Mouse (Mus musculus): Measurements from ENCODE around the gene Adam15. TPM values are rescaled to one million over a fixed set of nuclear protein-coding genes. Genes with fewer than 3 reads are reported as not detected.

Gene Adam15
- total and polyA plus RNA-seq, 3 experiments, result 15.3 to 43.2 TPM; not detected in 1

DNA sequence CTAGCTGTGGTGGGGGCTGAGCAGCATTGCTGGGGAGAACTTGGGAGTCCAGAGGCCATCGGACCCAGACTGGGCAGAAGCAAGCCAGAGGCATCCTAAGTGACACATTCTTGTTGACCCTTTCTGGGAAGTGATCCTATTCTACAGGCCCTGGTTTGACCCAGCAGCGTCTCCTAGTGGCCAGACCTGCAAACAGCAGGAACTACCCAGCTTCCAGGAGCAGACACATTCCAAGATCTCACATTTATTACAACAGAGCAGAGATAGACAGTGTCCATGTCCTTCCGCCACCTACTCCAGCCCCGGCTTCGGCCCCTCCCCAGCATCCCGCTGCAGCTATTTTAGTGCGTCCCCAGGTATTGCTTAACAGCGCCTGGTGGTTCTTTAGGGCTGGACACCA, 10.4 kb downstream of the Adam15 start:
- Histone ChIP-seq H3K9ac (ENCODE audit: control insufficient read depth, low read depth, low read length, poor library complexity, severe bottlenecking) (no peak overlapping the region), H3K27ac (ENCODE audit: control insufficient read depth, low read depth, low read length) (no peak overlapping the region), H3K36me3 (ENCODE audit: control insufficient read depth in 1 of 2, insufficient read depth in 2 of 2, low read length in 2 of 2) (peaks cover 0 to 8% of the 10 kb centered on the region in 2 experiments; a peak in 2 of 4 replicates), H3K4me1 (ENCODE audit: control insufficient read depth in 1 of 2, insufficient read depth in 2 of 2, low read length in 2 of 2) (peaks cover 4 to 11% of the 10 kb centered on the region in 2 experiments), H3K9me3 (replicated peaks; ENCODE audit: insufficient read depth, low read length) (no peaks in the 10 kb centered on the region), H3K27me3 (ENCODE audit: control insufficient read depth in 1 of 2, insufficient read depth in 2 of 2, low read length in 2 of 2) (no peaks in the 10 kb centered on the region), H3K79me2 (ENCODE audit: control insufficient read depth, insufficient read depth, low read length, poor library complexity) (no peaks in the 10 kb centered on the region; the same call in 1 of the 2 replicates), H3K4me3 (ENCODE audit: control insufficient read depth in 1 of 2, insufficient read depth in 1 of 2, low read depth in 2 of 2, low read length in 2 of 2) (no peak overlapping the region)
- DNase-seq (ENCODE audit: low read depth, low spot score), result peak; percentile 85
- peak; percentile 81 for TF ChIP-seq SMC3 (IDR thresholded peaks at IDR 0.05; ENCODE audit: low read depth, low read length)
- TF ChIP-seq ELF1 (IDR thresholded peaks at IDR 0.05; ENCODE audit: low read depth, low read length), result no peak
- TF ChIP-seq ETS1 (IDR thresholded peaks at IDR 0.05; ENCODE audit: low read depth, low read length), result no peak
- no peak for TF ChIP-seq USF1 (IDR thresholded peaks at IDR 0.05; ENCODE audit: low read depth, low read length)
- TF ChIP-seq MAZ (IDR thresholded peaks at IDR 0.05; ENCODE audit: low read depth, low read length), result 0 out of 2 replicates have a peak, but pooled peaks have one; percentile 40
- TF ChIP-seq CHD1 (IDR thresholded peaks at IDR 0.05; ENCODE audit: low read depth, low read length), result no peak
- TF ChIP-seq KAT2A (conservative IDR thresholded peaks at IDR 0.05; ENCODE audit: low read depth, low read length), result no peak
- TF ChIP-seq ZC3H11A (IDR thresholded peaks at IDR 0.05; ENCODE audit: low read depth, low read length), result peak; percentile 63
- no peak for TF ChIP-seq MEF2A (IDR thresholded peaks at IDR 0.05; ENCODE audit: extremely low read depth, insufficient replicate concordance, low read depth, low read length, poor library complexity, severe bottlenecking)
- no peak for TF ChIP-seq BHLHE40 (IDR thresholded peaks at IDR 0.05; ENCODE audit: borderline replicate concordance, low read depth, low read length)
- peak; percentile 44; the same call in 1 of the 2 replicates for TF ChIP-seq SIN3A (IDR thresholded peaks at IDR 0.05; ENCODE audit: low read length)
- TF ChIP-seq RAD21 (IDR thresholded peaks at IDR 0.05; ENCODE audit: low read depth, low read length), result peak; percentile 62
- TF ChIP-seq GABPA (IDR thresholded peaks at IDR 0.05; ENCODE audit: low read depth, low read length), result no peak
- TF ChIP-seq HCFC1 (IDR thresholded peaks at IDR 0.05; ENCODE audit: low read depth, low read length), result peak; percentile 54; the same call in 1 of the 2 replicates
- TF ChIP-seq UBTF (IDR thresholded peaks at IDR 0.05; ENCODE audit: borderline replicate concordance, insufficient read depth, low read depth, low read length), result no peak
- no peak for TF ChIP-seq RCOR1 (IDR thresholded peaks at IDR 0.05; ENCODE audit: low read depth, low read length)
- TF ChIP-seq ZMIZ1 (IDR thresholded peaks at IDR 0.05; ENCODE audit: low read depth, low read length), result no peak
- TF ChIP-seq CTCF (IDR thresholded peaks at IDR 0.05 in 2 of 3, conservative IDR thresholded peaks at IDR 0.05 in 1 of 3; ENCODE audit: control insufficient read depth in 1 of 3, insufficient read depth in 1 of 3, low read depth in 2 of 3, low read length in 3 of 3, poor library complexity in 1 of 3, severe bottlenecking in 1 of 3), result peak; percentile 96 to 100 (median 99)
- TF ChIP-seq EP300 (IDR thresholded peaks at IDR 0.05; ENCODE audit: low read depth in 1 of 2, low read length in 2 of 2), result no peak

Measured in MEL (cell line).